Mouse (Mus musculus): ENCODE results near the gene Cst6. TPM values are rescaled to one million over a fixed set of nuclear protein-coding genes. Genes with fewer than 3 reads are reported as not detected.
A peak's percentile ranks its signal among the peaks of the same experiment; 100 is the strongest.

Gene Cst6
- total RNA-seq, 2 experiments from 2014 or later, result not detected

- ATAC-seq (replicated peaks; ENCODE audit: poor library complexity), result no peak
These were observed 4.2 kb upstream of the Cst6 start for GRCm38 (mm10) chr19:5353609-5354008.

GRCm38 (mm10) chr19:5348526-5349501 is 560 bp downstream of the Cst6 start:
- ATAC-seq (replicated peaks; ENCODE audit: poor library complexity), result peak; percentile 86

GRCm38 (mm10) chr19:5348064-5348463 is 1.3 kb downstream of the Cst6 start:
- no peak for ATAC-seq (replicated peaks; ENCODE audit: poor library complexity)

- no peak for ATAC-seq (replicated peaks; ENCODE audit: poor library complexity)
These were observed 3.9 kb downstream of the Cst6 start for GRCm38 (mm10) chr19:5345297-5346131.

- ATAC-seq (replicated peaks; ENCODE audit: poor library complexity), result no peak
These were observed 8.0 kb downstream of the Cst6 start for GRCm38 (mm10) chr19:5341360-5341759.

GRCm38 (mm10) chr19:5337975-5338374 is 11.4 kb downstream of the Cst6 start:
- ATAC-seq (replicated peaks; ENCODE audit: poor library complexity), result peak; percentile 84

- ATAC-seq (replicated peaks; ENCODE audit: poor library complexity), result no peak
These were observed 13.9 kb downstream of the Cst6 start, which contains the start of gene Catsper1 for GRCm38 (mm10) chr19:5335441-5335840. Gene Catsper1, plus strand, starts transcription at chr19:5335741.

GRCm38 (mm10) chr19:5334741-5335140 is 14.6 kb downstream of the Cst6 start:
- no peak for ATAC-seq (replicated peaks; ENCODE audit: poor library complexity)

GRCm38 (mm10) chr19:5327970-5328369 is 21.4 kb downstream of the Cst6 start:
- ATAC-seq (replicated peaks; ENCODE audit: poor library complexity), result no peak

- ATAC-seq (replicated peaks; ENCODE audit: poor library complexity), result 0 out of 2 replicates have a peak, but pooled peaks have one; percentile 48
These were observed 25.6 kb downstream of the Cst6 start for GRCm38 (mm10) chr19:5323801-5324200.

- ATAC-seq (replicated peaks; ENCODE audit: poor library complexity), result no peak
These were observed 36.2 kb downstream of the Cst6 start for GRCm38 (mm10) chr19:5313189-5313588.

- no peak for ATAC-seq (replicated peaks; ENCODE audit: poor library complexity)
These were observed 40.3 kb downstream of the Cst6 start for GRCm38 (mm10) chr19:5309025-5309424.

- no peak for ATAC-seq (replicated peaks; ENCODE audit: poor library complexity)
These were observed 42.2 kb downstream of the Cst6 start for GRCm38 (mm10) chr19:5306968-5307734.

- peak; percentile 49; the same call in 1 of the 2 replicates for ATAC-seq (replicated peaks; ENCODE audit: poor library complexity)
These were observed 43.1 kb downstream of the Cst6 start for GRCm38 (mm10) chr19:5306279-5306678.

GRCm38 (mm10) chr19:5302455-5302854 is 46.9 kb downstream of the Cst6 start:
- peak; percentile 98 for ATAC-seq (replicated peaks; ENCODE audit: poor library complexity)

- ATAC-seq (replicated peaks; ENCODE audit: poor library complexity), result no peak
These were observed 48.8 kb downstream of the Cst6 start for GRCm38 (mm10) chr19:5300588-5300987.

- no peak for ATAC-seq (replicated peaks; ENCODE audit: poor library complexity)
These were observed 51.2 kb downstream of the Cst6 start, which contains the start of gene Gal3st3 for GRCm38 (mm10) chr19:5297903-5298800. Gene Gal3st3, plus strand, starts transcription at chr19:5298331.

GRCm38 (mm10) chr19:5296630-5297029 is 52.7 kb downstream of the Cst6 start:
- no peak for ATAC-seq (replicated peaks; ENCODE audit: poor library complexity)

GRCm38 (mm10) chr19:5295736-5296075 is 53.7 kb downstream of the Cst6 start:
- ATAC-seq (replicated peaks; ENCODE audit: poor library complexity), result peak; percentile 38

Data from megakaryocyte progenitor cell, adult 5-6 weeks (primary cell).